Mouse (Mus musculus) lung, postnatal 10 days (tissue): ENCODE data around the gene Fmnl2.

ENCODE experiments used
- DNase-seq: peaks from one replicate; pipeline ENCODE4 v3.0.0; 2021

Gene Fmnl2

GRCm38 (mm10) chr2:52866151-52866550 lies 8.5 kb downstream of the Fmnl2 start:
- DNase-seq = no peak

DNA sequence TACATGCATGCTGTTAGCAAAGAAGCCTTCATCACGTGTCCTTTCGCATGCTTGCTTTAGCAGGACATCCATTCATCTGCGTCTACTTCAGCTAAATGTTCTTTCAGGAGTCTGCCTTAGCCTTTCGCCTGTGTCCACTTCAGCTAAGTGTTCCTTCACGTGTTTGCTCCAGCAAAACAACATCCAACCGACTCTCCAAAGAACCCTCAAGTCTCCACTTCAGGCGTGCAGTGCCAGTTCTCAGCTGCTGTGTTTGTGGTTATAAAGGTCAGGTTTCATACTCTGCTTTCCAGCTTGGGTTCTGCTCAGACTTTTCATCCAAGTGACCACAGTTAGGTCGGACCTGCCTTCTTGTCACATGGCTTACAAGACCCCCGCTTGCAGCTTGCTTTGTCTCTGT lies 10.1 kb downstream of the Fmnl2 start:
- DNase-seq = peak; percentile 59

GRCm38 (mm10) chr2:52868181-52868580 lies 10.5 kb downstream of the Fmnl2 start:
- DNase-seq = no peak

- no peak for DNase-seq
Observed at GRCm38 (mm10) chr2:52872636-52873035, 15.0 kb downstream of the Fmnl2 start.

- DNase-seq = peak; percentile 69
Observed at GRCm38 (mm10) chr2:52873276-52874063, 15.8 kb downstream of the Fmnl2 start.

- DNase-seq = no peak
Observed at GRCm38 (mm10) chr2:52874721-52875120, 17.1 kb downstream of the Fmnl2 start.

DNA sequence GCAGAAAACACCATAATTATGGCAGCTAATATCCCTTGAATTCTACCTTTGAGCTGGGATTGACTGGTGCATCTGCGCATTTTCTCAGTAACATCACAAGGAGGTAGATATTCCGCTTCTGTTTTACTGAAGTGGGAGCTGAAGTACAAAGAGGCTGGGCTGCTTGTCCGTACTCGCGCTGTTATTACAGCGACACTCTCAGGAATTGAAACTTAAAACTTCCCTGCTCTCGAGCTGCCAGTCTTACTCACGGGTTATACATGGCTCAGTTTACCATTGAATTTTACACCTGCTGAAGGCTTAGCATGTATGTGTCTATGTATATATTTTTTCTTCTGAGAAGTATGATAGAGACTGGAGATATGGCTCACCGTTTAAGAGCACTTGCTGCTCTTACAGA lies 18.1 kb downstream of the Fmnl2 start:
- no peak for DNase-seq

GRCm38 (mm10) chr2:52883401-52883800 lies 25.7 kb downstream of the Fmnl2 start:
- DNase-seq = no peak

DNA sequence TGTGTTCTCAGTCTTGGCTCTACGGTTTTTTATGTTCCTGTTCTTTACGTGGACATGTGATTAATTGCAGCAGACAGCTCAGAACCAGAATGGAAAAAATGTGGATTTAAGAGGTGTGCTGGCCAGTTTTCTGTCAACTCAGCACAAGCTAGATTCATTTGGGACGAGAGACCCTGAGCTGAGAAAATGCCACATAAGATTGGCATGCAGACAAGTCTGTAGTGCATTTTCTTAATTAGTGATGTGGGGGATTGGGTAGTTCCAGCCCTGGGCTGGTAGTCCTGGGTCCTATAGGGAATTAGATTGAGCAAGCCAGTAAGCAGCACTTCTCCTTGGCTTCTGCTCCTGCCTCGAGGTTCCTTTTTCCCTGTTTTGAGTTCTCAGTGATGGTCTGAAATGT lies 26.4 kb downstream of the Fmnl2 start:
- no peak for DNase-seq

- DNase-seq = no peak
Observed at GRCm38 (mm10) chr2:52885071-52885470, 27.4 kb downstream of the Fmnl2 start.

DNA sequence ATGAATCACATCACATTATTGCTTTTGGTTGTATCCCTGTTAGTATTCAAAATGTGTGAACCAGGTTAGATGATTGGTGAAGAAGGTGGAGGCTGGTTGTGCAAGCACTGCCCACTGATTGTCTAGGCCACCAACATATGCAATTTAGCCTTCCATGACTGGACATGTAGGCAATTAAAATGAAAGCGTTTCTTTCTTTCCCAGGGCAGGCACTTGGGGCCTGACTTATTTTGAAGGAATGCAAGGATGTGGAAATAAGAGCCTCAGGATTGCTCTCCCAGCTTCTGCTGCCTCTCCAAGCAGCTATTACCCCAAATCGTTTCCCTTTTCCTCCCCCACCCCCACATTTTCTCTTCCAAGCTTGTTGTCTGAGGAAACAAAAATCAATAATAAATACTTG lies 29.6 kb downstream of the Fmnl2 start:
- no peak for DNase-seq

DNA sequence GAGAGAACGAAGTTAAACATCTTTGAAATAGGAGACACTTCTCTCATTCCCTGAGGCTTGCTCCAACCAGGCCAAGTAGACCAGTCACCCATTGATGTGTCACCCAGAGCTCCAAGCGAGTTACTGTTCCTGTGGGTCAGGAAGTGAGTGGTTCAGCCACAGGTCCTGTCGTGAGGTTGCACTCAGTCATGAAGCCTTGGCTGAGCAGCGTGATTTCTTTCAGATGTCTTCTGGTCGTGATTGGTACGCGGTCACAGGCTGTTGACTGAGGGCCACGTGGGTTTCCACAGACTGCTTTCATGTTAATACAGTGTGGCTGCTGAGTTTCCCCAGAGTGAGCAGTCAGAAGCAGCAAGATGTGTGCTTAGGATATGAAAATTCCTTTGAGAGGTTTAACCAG lies 33.5 kb downstream of the Fmnl2 start:
- DNase-seq = no peak

DNA sequence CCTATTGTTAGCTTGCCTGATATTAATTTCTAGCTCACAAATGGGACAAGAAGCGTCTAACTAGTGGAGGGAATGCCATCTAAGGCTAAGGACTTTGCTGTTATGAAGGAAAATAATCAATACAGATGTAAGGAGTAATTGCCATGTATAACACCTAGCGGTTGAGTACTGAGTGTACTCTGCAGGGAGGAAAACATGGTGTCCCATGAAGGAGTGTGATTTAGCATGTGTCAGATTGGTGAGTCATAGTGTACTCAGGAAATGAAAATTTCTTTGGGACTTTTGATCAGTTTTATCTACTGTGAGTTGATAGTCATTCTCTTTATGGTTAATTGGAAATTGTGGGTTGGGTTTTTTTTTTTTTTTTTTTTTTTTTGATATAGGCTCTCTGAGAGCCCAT lies 34.1 kb downstream of the Fmnl2 start:
- DNase-seq = no peak

DNA sequence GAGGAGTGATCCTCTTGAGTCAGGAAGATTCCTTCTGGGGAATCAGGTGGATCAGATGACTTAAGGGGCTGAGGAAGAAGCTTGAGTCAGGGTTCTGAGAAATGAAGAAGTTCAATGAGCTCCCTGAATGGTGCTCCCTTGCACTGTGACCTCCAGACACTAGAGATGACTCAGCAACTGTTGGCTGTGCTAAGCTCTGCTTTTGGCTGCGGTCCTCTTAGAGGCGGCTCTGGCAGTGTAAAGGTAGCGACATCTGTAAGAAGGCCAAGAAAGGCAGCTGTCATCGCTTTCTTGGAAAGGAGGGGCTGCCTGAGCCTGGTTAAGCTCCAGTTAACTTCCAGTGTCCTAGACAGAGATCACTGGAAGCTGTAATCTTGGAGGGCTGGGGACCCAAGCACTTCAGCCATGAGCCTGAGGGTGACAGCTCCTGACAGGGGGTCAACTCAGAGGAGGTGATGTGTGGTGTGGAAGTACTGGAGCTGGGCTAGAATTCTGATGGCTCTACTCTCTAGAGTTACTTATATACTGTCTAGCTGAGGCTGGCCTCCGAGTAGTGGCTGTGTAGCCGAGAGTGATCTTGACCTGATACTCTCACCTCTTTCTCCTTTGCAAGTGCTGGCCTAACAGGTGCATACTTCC lies 37.4 kb downstream of the Fmnl2 start:
- peak; percentile 59 for DNase-seq

DNA sequence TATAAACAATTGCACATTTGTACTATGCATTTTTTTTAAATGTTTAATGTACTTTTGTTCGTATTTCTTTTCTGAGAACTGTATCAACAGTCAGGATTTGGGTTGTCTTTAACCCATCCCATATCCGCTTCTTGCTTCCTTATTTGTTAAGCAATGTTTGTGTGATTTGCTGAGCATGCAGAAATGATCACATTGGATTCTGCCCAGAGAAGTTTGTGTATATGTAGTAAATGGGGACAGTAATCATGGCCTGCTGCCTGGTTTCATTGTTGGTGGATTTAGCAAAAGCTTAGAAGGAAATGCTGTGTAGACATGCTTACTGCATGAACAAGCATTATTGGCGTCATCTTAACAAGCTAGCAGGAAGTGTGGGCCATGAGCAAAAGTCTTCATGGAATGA lies 39.3 kb downstream of the Fmnl2 start:
- DNase-seq = peak; percentile 39

- no peak for DNase-seq
Observed at GRCm38 (mm10) chr2:52900780-52901179, 43.1 kb downstream of the Fmnl2 start.

DNA sequence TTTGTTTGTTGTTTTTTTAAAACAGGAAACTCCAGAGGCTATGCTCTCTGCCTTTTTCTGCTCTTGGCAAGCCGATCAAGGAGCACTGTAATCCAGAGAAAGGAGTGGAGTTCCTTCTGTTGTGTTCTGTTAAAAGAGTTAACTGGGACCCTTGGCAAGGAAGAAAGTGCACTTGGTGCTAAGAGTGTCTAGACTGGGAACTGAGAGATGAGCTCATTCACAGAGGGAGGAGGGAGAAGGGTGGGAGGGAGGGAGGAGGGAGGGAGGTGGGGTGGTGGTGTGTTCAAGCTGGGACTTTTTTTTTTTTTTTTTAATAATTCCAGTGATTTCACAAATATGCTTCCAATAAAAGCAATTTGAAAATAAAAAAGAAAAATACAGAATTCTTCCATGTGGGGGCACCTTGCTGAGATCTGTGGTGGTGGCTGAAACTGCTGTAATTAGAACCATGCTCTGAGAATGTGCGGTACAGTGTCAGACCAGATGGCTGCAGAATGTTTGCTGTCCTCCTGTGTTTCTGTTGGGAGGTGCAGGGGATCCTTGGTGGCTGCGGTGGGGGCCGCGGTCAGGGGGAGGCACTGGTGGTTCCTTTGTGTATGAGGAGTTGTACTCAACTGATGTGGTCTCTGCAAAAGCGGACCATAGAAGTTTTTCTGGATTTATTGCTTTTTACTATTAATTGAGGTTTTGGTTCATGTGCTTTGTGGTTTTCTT lies 43.8 kb downstream of the Fmnl2 start:
- no peak for DNase-seq

DNA sequence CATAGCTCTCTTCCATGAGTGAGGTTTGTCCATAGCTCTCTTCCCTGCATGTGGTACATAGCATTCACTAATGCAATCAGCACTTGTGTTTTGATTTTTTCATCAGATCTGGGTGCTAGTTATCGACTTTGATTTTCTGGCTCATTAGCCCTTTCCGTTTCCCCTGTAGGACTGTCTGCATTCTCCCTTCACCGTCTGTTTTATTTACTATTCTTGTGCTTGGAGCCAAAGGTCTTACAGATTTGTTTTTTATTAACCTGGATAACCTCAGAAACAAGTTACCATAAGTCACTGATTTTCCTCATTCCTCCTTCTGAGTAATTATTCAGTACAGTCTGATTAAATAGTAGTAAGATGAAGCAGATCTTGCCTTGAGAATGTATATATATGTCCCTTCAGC lies 44.8 kb downstream of the Fmnl2 start:
- no peak for DNase-seq

DNA sequence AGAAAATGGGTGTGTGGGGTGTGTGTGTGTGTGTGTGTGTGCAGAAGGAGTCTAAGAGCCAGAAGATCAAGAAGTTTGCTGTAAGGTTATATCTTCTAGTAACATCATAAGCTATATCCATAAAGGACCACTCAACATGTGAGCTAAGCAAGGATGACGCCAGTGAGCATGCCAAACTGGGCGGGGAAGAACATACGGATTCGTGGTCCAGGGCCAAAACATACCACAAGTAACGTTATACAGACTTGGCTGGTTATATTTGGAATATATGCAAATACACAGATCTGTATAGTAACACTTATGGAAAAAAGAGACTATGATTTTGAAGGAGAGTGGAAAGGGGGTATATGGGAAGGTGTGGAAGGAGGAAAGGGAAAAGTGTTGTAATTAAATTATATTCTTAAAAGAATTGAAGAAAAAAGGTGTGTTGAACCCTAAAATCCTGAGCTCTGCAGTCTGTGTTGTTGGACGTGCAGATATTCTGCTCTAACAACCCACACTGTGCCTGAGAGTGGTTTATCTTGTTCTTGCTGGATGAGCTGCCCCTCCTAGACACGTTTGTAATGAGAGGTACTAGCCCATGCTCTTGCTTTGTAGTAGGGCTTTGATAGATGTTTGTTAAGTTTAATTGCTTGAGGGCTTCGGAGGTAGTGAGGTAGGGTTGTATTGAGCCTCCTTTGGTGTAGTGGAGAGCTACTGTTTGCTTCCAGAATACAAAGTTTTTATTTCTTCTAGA lies 45.7 kb downstream of the Fmnl2 start:
- no peak for DNase-seq

DNA sequence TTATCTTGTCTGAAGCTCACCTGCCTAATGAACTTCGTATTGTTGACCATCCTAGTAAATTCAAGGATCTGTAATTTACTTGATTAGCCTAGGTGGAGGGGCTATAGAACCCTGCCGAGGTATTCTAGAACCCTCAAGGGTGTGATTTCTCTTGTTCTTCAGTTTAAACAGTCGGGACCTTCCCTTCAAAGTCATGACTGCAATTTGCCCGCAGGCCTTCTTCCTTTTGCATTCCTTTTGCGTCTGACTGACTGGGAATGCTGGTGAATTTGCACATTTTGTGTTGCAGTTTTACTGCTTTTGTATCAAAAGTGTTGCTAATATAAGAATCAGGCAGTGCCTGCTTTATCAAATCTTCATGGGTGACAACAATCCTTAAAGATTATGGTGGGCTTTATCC lies 46.9 kb downstream of the Fmnl2 start:
- DNase-seq = no peak

- no peak for DNase-seq
Observed at GRCm38 (mm10) chr2:52913311-52913710, 55.7 kb downstream of the Fmnl2 start.

DNA sequence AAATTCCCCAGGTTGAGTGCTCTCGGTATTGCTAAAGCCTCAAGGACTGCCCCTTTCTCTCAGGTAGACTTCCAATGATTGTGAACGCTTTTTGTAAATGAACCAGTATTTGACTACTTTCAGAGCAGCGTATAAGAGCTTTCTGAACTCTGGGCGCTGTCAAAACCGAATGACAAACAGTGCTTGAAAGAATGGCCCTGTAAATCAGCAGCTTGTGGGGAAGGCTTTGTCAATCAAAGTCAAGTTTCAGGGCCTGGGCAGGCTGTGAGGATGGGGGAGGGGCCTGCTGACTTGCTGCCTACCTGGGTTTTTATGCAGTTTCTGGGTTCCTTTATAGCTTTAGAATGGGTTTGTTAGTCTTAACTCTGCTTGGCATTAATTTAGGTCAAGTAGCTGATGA lies 56.1 kb downstream of the Fmnl2 start:
- DNase-seq = no peak

- no peak for DNase-seq
Observed at GRCm38 (mm10) chr2:52915536-52915935, 57.9 kb downstream of the Fmnl2 start.
